In the genomic region with DNA sequence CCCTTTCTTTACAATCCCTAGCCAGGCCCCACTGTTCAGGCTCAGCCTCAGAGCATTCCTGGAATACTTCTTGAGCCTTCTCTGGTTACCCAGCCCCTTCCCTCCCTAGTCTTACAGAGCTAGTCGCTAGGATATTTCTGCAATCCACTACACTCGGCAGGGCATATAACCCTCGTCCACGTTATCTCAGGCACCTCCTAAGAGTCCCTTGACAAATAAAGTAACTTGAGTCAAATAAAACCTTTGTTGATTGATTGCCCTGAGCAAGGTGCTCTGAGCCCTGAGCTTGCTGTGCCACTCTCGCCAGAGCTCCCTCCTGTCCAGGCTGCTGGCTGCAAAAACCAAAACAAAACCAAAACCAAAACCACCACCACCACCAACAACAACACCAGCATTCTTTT, we compare ENCODE assay signal across 9 mouse cellular contexts. TPM values are rescaled to one million over a fixed set of nuclear protein-coding genes. Genes with fewer than 3 reads are reported as not detected.
DNase-seq lines count a peak whose midpoint lies in the region; ATAC-seq and TF ChIP-seq lines count a peak whose summit lies in the region.
"Had no signal": no experiment of that assay in that cellular context is flagged by ENCODE, and none has a peak within 500 bp of the region (broad histone marks: within the 10 kb centered on the region; RNA-seq: fewer than 3 reads in every experiment).

No protein-coding gene starts in this region.

- peak overlapping the region; percentile 49 for H3K9ac ChIP-seq in heart, embryonic 14.5 days (ENCODE audit: low read length)
- H3K9ac ChIP-seq in limb, embryonic 12.5 days (replicated peaks) = no peak overlapping the region
- H3K9ac ChIP-seq: liver, embryonic 13.5 days had no signal

- TF ChIP-seq POLR2A in kidney, adult 2 months (IDR thresholded peaks at IDR 0.05; ENCODE audit: low read depth, low read length) = no peak

- H3K4me3 ChIP-seq in kidney, adult 2 months (ENCODE audit: insufficient read depth, low read depth, low read length) = no peak overlapping the region
- H3K4me3 ChIP-seq in heart, embryonic 14.5 days (ENCODE audit: control insufficient read depth in 1 of 2, insufficient read depth in 1 of 2, low read depth in 1 of 2, low read length in 2 of 2) = peak overlapping the region; percentile 10 to 20
- no peak overlapping the region for H3K4me3 ChIP-seq in limb, embryonic 12.5 days (replicated peaks)
- H3K4me3 ChIP-seq: liver, embryonic 13.5 days had no signal

- peak overlapping the region; percentile 64 for H3K4me2 ChIP-seq in heart, embryonic 14.5 days (ENCODE audit: low read length)
- H3K4me2 ChIP-seq in limb, embryonic 12.5 days = peak overlapping the region; percentile 27
- H3K4me2 ChIP-seq: liver, embryonic 13.5 days had no signal

- no peak for TF ChIP-seq CTCF in kidney, adult 2 months (conservative IDR thresholded peaks at IDR 0.05; ENCODE audit: insufficient read depth, insufficient read length, low read depth, low read length)

- H3K36me3 ChIP-seq in kidney, adult 2 months (ENCODE audit: control insufficient read depth, insufficient read depth, low read length) = no peaks in the 10 kb centered on the region
- H3K36me3 ChIP-seq in heart, embryonic 14.5 days (ENCODE audit: control insufficient read depth, insufficient read depth, low read length) = no peaks in the 10 kb centered on the region
- no peaks in the 10 kb centered on the region for H3K36me3 ChIP-seq in limb, embryonic 12.5 days
- H3K36me3 ChIP-seq: liver, embryonic 13.5 days had no signal

- peak; percentile 53 for ATAC-seq in heart, embryonic 14.5 days (ENCODE audit: insufficient number of reproducible peaks, insufficient read depth, low FRiP score, low read depth)
- peak; percentile 82 for ATAC-seq in limb, embryonic 12.5 days (ENCODE audit: insufficient number of reproducible peaks, insufficient read depth, low FRiP score, low TSS enrichment, low read depth)

- peak; percentile 28 for DNase-seq in kidney, adult 2 months
- no peak for DNase-seq in kidney, adult 11 months
- peak; percentile 51 for DNase-seq in neural tube, embryonic 10.5 days (ENCODE audit: extremely low spot score, low spot score)
- DNase-seq in frontal cortex, postnatal 14 days (ENCODE audit: low spot score in 2 of 2) = no peak
- DNase-seq in right cerebral cortex, postnatal 36 days (ENCODE audit: low spot score in 2 of 2) = no peak
- DNase-seq in layer of hippocampus, postnatal 36 days = no peak
- DNase-seq: liver, embryonic 13.5 days had no signal

- no peaks in the 10 kb centered on the region for H3K27me3 ChIP-seq in kidney, adult 2 months (replicated peaks; ENCODE audit: control insufficient read depth, insufficient read depth, low read length)
- no peaks in the 10 kb centered on the region for H3K27me3 ChIP-seq in heart, embryonic 14.5 days (ENCODE audit: control insufficient read depth, insufficient read depth, low read length)
- H3K27me3 ChIP-seq in limb, embryonic 12.5 days = no peaks in the 10 kb centered on the region
- H3K27me3 ChIP-seq: liver, embryonic 13.5 days had no signal

- 0 out of 2 replicates have a peak, but pooled peaks cover 4% of the 10 kb centered on the region for H3K9me3 ChIP-seq in heart, embryonic 14.5 days (ENCODE audit: control insufficient read depth, low read length)
- no peaks in the 10 kb centered on the region for H3K9me3 ChIP-seq in limb, embryonic 12.5 days
- H3K9me3 ChIP-seq: liver, embryonic 13.5 days had no signal

- H3K4me1 ChIP-seq in kidney, adult 2 months (ENCODE audit: control insufficient read depth, insufficient read depth, low read length) = peaks cover 12% of the 10 kb centered on the region
- peaks cover 27 to 58% of the 10 kb centered on the region in 2 experiments for H3K4me1 ChIP-seq in heart, embryonic 14.5 days (ENCODE audit: control insufficient read depth in 2 of 2, insufficient read depth in 2 of 2, low read length in 2 of 2)
- peaks cover 51% of the 10 kb centered on the region for H3K4me1 ChIP-seq in limb, embryonic 12.5 days (replicated peaks)

- WGBS in kidney, adult 2 months = 22% methylated on average over 5 of the region's 5 CpGs
- 1% methylated on average over 5 of the region's 5 CpGs for WGBS in heart, embryonic 14.5 days
- 4% methylated on average over 5 of the region's 5 CpGs for WGBS in limb, embryonic 12.5 days

- no peak overlapping the region for H3K27ac ChIP-seq in kidney, adult 2 months (ENCODE audit: insufficient read depth, low read depth, low read length)
- peak overlapping the region; percentile 66 to 92 for H3K27ac ChIP-seq in heart, embryonic 14.5 days (replicated peaks in 1 of 2; ENCODE audit: control insufficient read depth in 1 of 2, insufficient read depth in 1 of 2, low read depth in 2 of 2, low read length in 2 of 2)
- H3K27ac ChIP-seq in limb, embryonic 12.5 days = peak overlapping the region; percentile 64
- H3K27ac ChIP-seq: liver, embryonic 13.5 days had no signal

RNA-seq across cellular contexts. Expression of gene Tmem212, which starts 37.0 kb away (rescaled TPM):
- not detected in 2 replicates for polyA plus RNA-seq in kidney, adult 2 months (2012; rRNA removed)
- polyA plus RNA-seq in heart, embryonic 14.5 days (2014; fragmentation: Nextera tagmentation; extraction: Ambion mirVana) = not detected in 2 replicates
- not detected in 2 replicates for polyA plus RNA-seq in limb, embryonic 12.5 days (2016; fragmentation: Nextera tagmentation; extraction: Ambion mirVana)
- 1 to 10 TPM; 1.4 to 2.1 TPM for total RNA-seq in layer of hippocampus, postnatal 36 days (2021)
- polyA plus RNA-seq: liver, embryonic 13.5 days had no signal

Comparison
In these comparisons a context has a peak if more than half of its experiments do, and no peak if none do; other contexts are left out.
1. DNase-seq: peak in kidney, adult 2 months (single experiment) and neural tube, embryonic 10.5 days (single experiment); none in kidney, adult 11 months (single experiment), frontal cortex, postnatal 14 days (0 of 2), right cerebral cortex, postnatal 36 days (0 of 2) and layer of hippocampus, postnatal 36 days (0 of 2).
2. H3K4me3 ChIP-seq: peak in heart, embryonic 14.5 days (2 of 2); none in kidney, adult 2 months (single experiment) and limb, embryonic 12.5 days (single experiment).